Mouse (Mus musculus) CH12.LX (cell line): ENCODE measurements at regions not wholly inside any gene's neighbourhood (a gene's known extent, or its start where the extent isn't known, plus 50 kb on each side); places are given as distances from the start of the nearest gene placed in this dataset.

Experiments used
- DNase-seq: peaks from one replicate; pipeline ENCODE4 v3.0.0-alpha.2; 2013; ENCODE audit errors: extremely low read depth
- H3K27ac ChIP-seq: 2 replicates; pipeline ENCODE4 v1.5.1; 2012; ENCODE audit warnings: low read depth, mild to moderate bottlenecking, control low read depth, moderate library complexity; ENCODE audit not compliant: insufficient read depth
- H3K27me3 ChIP-seq: replicated peaks from 2 replicates; pipeline ENCODE3; 2012; ENCODE audit warnings: inconsistent platforms
- H3K36me3 ChIP-seq, 2 experiments: replicated peaks in 1 of 2; 2 replicates each; pipeline versions ENCODE3 to v1.6.1; 2012; ENCODE audit warnings: inconsistent platforms in 1 of 2, low read length in 1 of 2, mild to moderate bottlenecking in 1 of 2, mixed read lengths in 1 of 2, moderate library complexity in 1 of 2; ENCODE audit not compliant: control insufficient read depth in 1 of 2, insufficient read depth in 1 of 2
- H3K4me1 ChIP-seq, 2 experiments: 2 replicates each; pipeline ENCODE4 v1.6.1; 2012; ENCODE audit warnings: inconsistent platforms in 1 of 2, moderate library complexity in 1 of 2; ENCODE audit not compliant: insufficient read depth in 2 of 2, control insufficient read depth in 1 of 2
- H3K4me2 ChIP-seq: 2 replicates; pipeline ENCODE4 v1.6.1; 2012; ENCODE audit warnings: low read depth, mild to moderate bottlenecking, control low read depth; ENCODE audit not compliant: poor library complexity, insufficient read depth, severe bottlenecking
- H3K4me3 ChIP-seq, 3 experiments: fragments of 150-350 bp in 1 of 3; sonication (generic) in 1 of 3; replicated peaks in 1 of 3; 2 replicates each; pipeline versions ENCODE3 to v1.5.1; 2011 to 2012; ENCODE audit warnings: low read depth in 2 of 3, low read length in 2 of 3, mild to moderate bottlenecking in 2 of 3, moderate library complexity in 2 of 3, control low read depth in 1 of 3, improper control_type of control experiment in 1 of 3, inconsistent platforms in 1 of 3, mixed read lengths in 1 of 3; ENCODE audit not compliant: poor library complexity in 1 of 3
- H3K79me2 ChIP-seq: replicated peaks from 2 replicates; pipeline ENCODE4 v1.6.1; 2012; ENCODE audit warnings: mild to moderate bottlenecking, moderate library complexity; ENCODE audit not compliant: control insufficient read depth, poor library complexity, insufficient read depth, severe bottlenecking; ENCODE audit errors: extremely low read depth
- H3K9ac ChIP-seq: 2 replicates; pipeline ENCODE4 v1.6.1; 2012; ENCODE audit warnings: low read depth, mild to moderate bottlenecking, control low read depth, moderate library complexity; ENCODE audit not compliant: insufficient read depth
- H3K9me3 ChIP-seq: replicated peaks from 2 replicates; pipeline ENCODE3; 2012; ENCODE audit warnings: low read length, inconsistent platforms, mixed read lengths
- BHLHE40 ChIP-seq: IDR thresholded peaks from 2 replicates; pipeline ENCODE4 v1.6.1; 2011; ENCODE audit warnings: mild to moderate bottlenecking, low read depth, low read length, improper control_type of control experiment
- CTCF ChIP-seq, 2 experiments: IDR thresholded peaks in 1 of 2; conservative IDR thresholded peaks in 1 of 2; 2 replicates each; pipeline ENCODE4 v1.5.1; 2011 to 2012; ENCODE audit warnings: low read depth in 2 of 2, low read length in 2 of 2, improper control_type of control experiment in 1 of 2, inconsistent platforms in 1 of 2, mild to moderate bottlenecking in 1 of 2, moderate library complexity in 1 of 2
- E2F4 ChIP-seq: IDR thresholded peaks from 2 replicates; pipeline ENCODE4 v1.6.1; 2011; ENCODE audit warnings: low read depth, low read length, improper control_type of control experiment; ENCODE audit not compliant: insufficient replicate concordance
- ELF1 ChIP-seq: IDR thresholded peaks from 2 replicates; pipeline ENCODE4 v1.6.1; 2014; ENCODE audit warnings: low read depth, mild to moderate bottlenecking, inconsistent platforms, low read length, improper control_type of control experiment
- EP300 ChIP-seq: IDR thresholded peaks from 2 replicates; pipeline ENCODE4 v1.6.1; 2011; ENCODE audit warnings: low read length, improper control_type of control experiment
- GABPA ChIP-seq: IDR thresholded peaks from 2 replicates; pipeline ENCODE4 v1.6.1; 2012; ENCODE audit warnings: low read depth, low read length, improper control_type of control experiment, inconsistent platforms; ENCODE audit not compliant: insufficient replicate concordance
- HCFC1 ChIP-seq: IDR thresholded peaks from 2 replicates; pipeline ENCODE4 v1.6.1; 2012; ENCODE audit warnings: low read depth, mild to moderate bottlenecking, inconsistent platforms, low read length, improper control_type of control experiment
- KAT2A ChIP-seq: IDR thresholded peaks from 2 replicates; pipeline ENCODE4 v1.6.1; 2012; ENCODE audit warnings: low read length, improper control_type of control experiment, inconsistent platforms; ENCODE audit not compliant: insufficient replicate concordance
- MAZ ChIP-seq: IDR thresholded peaks from 2 replicates; pipeline ENCODE4 v1.6.1; 2012; ENCODE audit warnings: low read depth, mild to moderate bottlenecking, inconsistent platforms, low read length, improper control_type of control experiment, moderate library complexity
- MEF2A ChIP-seq: IDR thresholded peaks from 2 replicates; pipeline ENCODE4 v1.6.1; 2014; ENCODE audit warnings: low read depth, mild to moderate bottlenecking, inconsistent platforms, low read length, improper control_type of control experiment, borderline replicate concordance
- MXI1 ChIP-seq: IDR thresholded peaks from 2 replicates; pipeline ENCODE4 v1.6.1; 2011; ENCODE audit warnings: mild to moderate bottlenecking, low read depth, low read length, improper control_type of control experiment
- NELFE ChIP-seq: IDR thresholded peaks from 2 replicates; pipeline ENCODE4 v1.6.1; 2011; ENCODE audit warnings: low read depth, low read length, improper control_type of control experiment
- PAX5 ChIP-seq: IDR thresholded peaks from 2 replicates; pipeline ENCODE4 v1.6.1; 2012; ENCODE audit warnings: low read length, inconsistent platforms, mixed read lengths
- TBP ChIP-seq: conservative IDR thresholded peaks from 2 replicates; pipeline ENCODE4 v1.6.1; 2011; ENCODE audit warnings: low read depth, low read length, improper control_type of control experiment
- UBTF ChIP-seq: IDR thresholded peaks from 2 replicates; pipeline ENCODE4 v1.6.1; 2012; ENCODE audit warnings: low read depth, mild to moderate bottlenecking, inconsistent platforms, low read length, improper control_type of control experiment, moderate library complexity
- USF1 ChIP-seq: IDR thresholded peaks from 2 replicates; pipeline ENCODE4 v1.6.1; 2014; ENCODE audit warnings: low read depth, mild to moderate bottlenecking, inconsistent platforms, low read length, improper control_type of control experiment
- USF2 ChIP-seq: conservative IDR thresholded peaks from 2 replicates; pipeline ENCODE4 v1.6.1; 2011; ENCODE audit warnings: low read depth, low read length, improper control_type of control experiment
- dilution Hi-C: fragments of 300-500 bp; cut with MboI; formaldehyde crosslinking; loops from 2 replicates; pipeline ENCODE4 v1.14.3; 2020; ENCODE audit warnings: low sequenced_read_pairs; ENCODE audit not compliant: extremely low pct_unique_long_range_greater_than_20kb, extremely low pct_ligation_motif_present
- in situ Hi-C: fragments of 300-500 bp; cut with MboI; formaldehyde crosslinking; loops from 3 replicates; pipeline ENCODE4 v1.14.3; 2019; ENCODE audit warnings: low sequenced_read_pairs, low pct_ligation_motif_present, low pct_unique_long_range_greater_than_20kb, mixed read lengths

DNA sequence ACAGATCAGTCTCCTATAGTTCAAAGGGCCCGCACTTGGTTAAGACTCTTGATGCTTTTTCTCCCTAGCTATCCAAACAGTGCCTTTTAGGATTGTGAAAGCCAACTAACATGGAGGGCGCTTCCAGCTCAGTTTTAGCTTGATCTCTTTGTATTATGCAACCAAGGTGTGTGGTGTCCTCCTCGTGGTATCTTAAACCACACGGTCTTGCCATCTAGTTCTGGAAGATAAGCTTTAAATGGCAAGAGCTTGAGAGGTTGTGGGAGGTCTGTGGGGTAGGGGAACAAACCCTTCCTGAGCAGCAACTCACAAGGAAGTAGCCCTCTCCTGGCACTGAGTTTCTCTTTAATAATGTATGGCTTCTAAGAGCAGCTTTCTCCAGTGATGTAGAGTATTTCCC lies 241.5 kb downstream of the Csl start:
- dilution Hi-C loops (no loop called here), in situ Hi-C loops (no loop called here)
- no peaks in the 10 kb centered on the region for H3K79me2 ChIP-seq
- H3K4me1 ChIP-seq = no peaks in the 10 kb centered on the region
- TF ChIP-seq GABPA = no peak
- TF ChIP-seq BHLHE40 = no peak
- TF ChIP-seq TBP = no peak
- TF ChIP-seq CTCF (conservative IDR thresholded peaks at IDR 0.05 in 1 of 2, IDR thresholded peaks at IDR 0.05 in 1 of 2; ENCODE audit: low read depth in 2 of 2, low read length in 2 of 2) = no peak
- no peaks in the 10 kb centered on the region for H3K36me3 ChIP-seq
- H3K9me3 ChIP-seq = no peaks in the 10 kb centered on the region
- no peak overlapping the region for H3K27ac ChIP-seq
- H3K9ac ChIP-seq = no peak overlapping the region
- H3K27me3 ChIP-seq = no peaks in the 10 kb centered on the region
- no peak overlapping the region for H3K4me3 ChIP-seq
- H3K4me2 ChIP-seq = no peak overlapping the region
- no peak for DNase-seq

DNA sequence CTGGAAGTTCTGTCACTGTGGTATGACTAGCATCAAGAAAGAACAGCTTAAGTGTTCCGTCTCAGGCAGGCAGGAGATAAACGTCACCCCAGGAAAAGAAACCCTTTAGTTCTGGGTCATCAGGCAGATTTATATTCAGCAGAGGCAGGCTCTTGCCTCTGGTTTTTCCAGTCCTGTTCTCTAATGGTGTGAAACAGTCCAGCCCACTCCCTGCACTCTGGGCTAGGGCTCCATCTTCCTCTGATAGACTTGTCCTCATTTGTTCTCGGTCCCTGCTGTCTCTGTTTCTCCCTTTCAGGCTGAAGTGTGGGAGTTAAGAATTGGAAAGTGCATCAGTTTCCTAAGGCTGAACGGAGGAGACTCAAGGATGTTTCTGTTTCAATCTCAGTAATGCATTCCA lies 240.0 kb downstream of the Csl start:
- DNase-seq = no peak
- H3K4me3 ChIP-seq = no peak overlapping the region
- no peaks in the 10 kb centered on the region for H3K4me1 ChIP-seq
- TF ChIP-seq MXI1 = no peak
- TF ChIP-seq HCFC1 = no peak
- TF ChIP-seq UBTF = no peak
- TF ChIP-seq MEF2A = no peak
- no peak for TF ChIP-seq USF2
- TF ChIP-seq E2F4 = no peak
- no peak for TF ChIP-seq BHLHE40
- no peak for TF ChIP-seq KAT2A
- no peak for TF ChIP-seq GABPA
- TF ChIP-seq USF1 = no peak
- TF ChIP-seq MAZ = no peak
- no peak for TF ChIP-seq EP300
- no peak for TF ChIP-seq ELF1
- no peak for TF ChIP-seq NELFE
- TF ChIP-seq PAX5 = no peak
- TF ChIP-seq TBP = no peak
- H3K36me3 ChIP-seq = no peaks in the 10 kb centered on the region
- dilution Hi-C loops = no loop called here
- in situ Hi-C loops = no loop called here
- H3K4me2 ChIP-seq = no peak overlapping the region; the same call in 1 of the 2 replicates
- H3K79me2 ChIP-seq = no peaks in the 10 kb centered on the region
- H3K9me3 ChIP-seq = no peaks in the 10 kb centered on the region
- no peak overlapping the region for H3K27ac ChIP-seq
- H3K9ac ChIP-seq = no peak overlapping the region
- no peaks in the 10 kb centered on the region for H3K27me3 ChIP-seq
